Mouse (Mus musculus) cerebral cortex, adult 2 months (tissue): ENCODE results near the gene Nrg3.

Experiments used
- WGBS: fragments of 180-500 bp; shearing (Covaris S2); methylation state at CpG from one replicate; pipeline ENCODE4 v1.1.7; 2018; 5-methylcytosine and 5-hydroxymethylcytosine counted together

The Nrg3 gene

GRCm38 (mm10) chr14:39472790-39473761, at the start of gene Nrg3:
Gene Nrg3 (minus strand): TSS chr14:39473088.
- under 1% methylated on average over 106 of the region's 121 CpGs for WGBS

- 57% methylated on average over 1 of the region's 1 CpGs for WGBS
Measured at GRCm38 (mm10) chr14:39508956-39509355, 36.1 kb upstream of the Nrg3 start.

- WGBS, result 2% methylated on average over 27 of the region's 27 CpGs
Measured at GRCm38 (mm10) chr14:39473771-39474211, 903 bp upstream of the Nrg3 start.

GRCm38 (mm10) chr14:39472146-39472751, 639 bp downstream of the Nrg3 start:
- under 1% methylated on average over 56 of the region's 56 CpGs for WGBS

GRCm38 (mm10) chr14:39471236-39471981, 1.5 kb downstream of the Nrg3 start:
- 5% methylated on average over 12 of the region's 12 CpGs for WGBS

GRCm38 (mm10) chr14:39445501-39445900, 27.4 kb downstream of the Nrg3 start:
- WGBS, result 71% methylated on average over 1 of the region's 1 CpGs

GRCm38 (mm10) chr14:39428503-39428902, 44.4 kb downstream of the Nrg3 start:
- WGBS, result 74% methylated on average over 5 of the region's 5 CpGs

GRCm38 (mm10) chr14:39421874-39422273, 51.0 kb downstream of the Nrg3 start:
- 71% methylated on average over 1 of the region's 1 CpGs for WGBS

GRCm38 (mm10) chr14:39413270-39413669, 59.6 kb downstream of the Nrg3 start:
- WGBS, result 33% methylated on average over 9 of the region's 9 CpGs

- WGBS, result 48% methylated on average over 1 of the region's 1 CpGs
Measured at GRCm38 (mm10) chr14:39373220-39373619, 99.7 kb downstream of the Nrg3 start.

GRCm38 (mm10) chr14:39356251-39356650, 116.6 kb downstream of the Nrg3 start:
- whole genome bisulfite sequencing, result 61% methylated on average over 2 of the region's 2 CpGs

GRCm38 (mm10) chr14:39351979-39352737, 120.7 kb downstream of the Nrg3 start:
- 49% methylated on average over 4 of the region's 4 CpGs for WGBS

GRCm38 (mm10) chr14:39317424-39318110, 155.3 kb downstream of the Nrg3 start:
- 35% methylated on average over 4 of the region's 4 CpGs for whole genome bisulfite sequencing

- WGBS, result 94% methylated on average over 1 of the region's 1 CpGs
Measured at GRCm38 (mm10) chr14:39265121-39265520, 207.8 kb downstream of the Nrg3 start.

GRCm38 (mm10) chr14:39264422-39264821, 208.5 kb downstream of the Nrg3 start:
- WGBS, result 57% methylated on average over 4 of the region's 4 CpGs

GRCm38 (mm10) chr14:39261016-39261415, 211.9 kb downstream of the Nrg3 start:
- 47% methylated on average over 1 of the region's 1 CpGs for WGBS

GRCm38 (mm10) chr14:39255391-39255790, 217.5 kb downstream of the Nrg3 start:
- WGBS, result 23% methylated on average over 1 of the region's 1 CpGs

GRCm38 (mm10) chr14:39240267-39240666, 232.6 kb downstream of the Nrg3 start:
- WGBS, result 41% methylated on average over 2 of the region's 2 CpGs

- WGBS, result 52% methylated on average over 1 of the region's 1 CpGs
Measured at GRCm38 (mm10) chr14:39211472-39211871, 261.4 kb downstream of the Nrg3 start.

GRCm38 (mm10) chr14:39191946-39192345, 280.9 kb downstream of the Nrg3 start:
- WGBS, result 62% methylated on average over 5 of the region's 5 CpGs

- WGBS, result 66% methylated on average over 2 of the region's 2 CpGs
Measured at GRCm38 (mm10) chr14:39173709-39174108, 299.2 kb downstream of the Nrg3 start.
